Mouse (Mus musculus): ENCODE data around the gene Prop1. TPM values are rescaled to one million over a fixed set of nuclear protein-coding genes. Genes with fewer than 3 reads are reported as not detected.

Prop1 gene
- polyA plus RNA-seq, 1 experiment from 2014 or later = not detected

- no peak overlapping the region for H3K4me3 ChIP-seq (ENCODE audit: low read depth, low read length)
- no peaks in the 10 kb centered on the region for H3K27me3 ChIP-seq (ENCODE audit: control insufficient read depth, insufficient read depth, low read length)
- no peak overlapping the region for H3K9ac ChIP-seq (ENCODE audit: low read depth, low read length)
- H3K27ac ChIP-seq (ENCODE audit: low read depth, low read length) = no peak overlapping the region
- no peak overlapping the region for H3K4me2 ChIP-seq (replicated peaks; ENCODE audit: low read depth, low read length)
- 36% methylated on average over 14 of the region's 14 CpGs for WGBS
- no peak for ATAC-seq (ENCODE audit: low FRiP score)
- H3K36me3 ChIP-seq (ENCODE audit: control insufficient read depth, insufficient read depth, low read length) = no peaks in the 10 kb centered on the region
- no peaks in the 10 kb centered on the region for H3K9me3 ChIP-seq (ENCODE audit: control insufficient read depth, low read length)
- H3K4me1 ChIP-seq (replicated peaks; ENCODE audit: control insufficient read depth, insufficient read depth, low read length) = no peaks in the 10 kb centered on the region
- DNase-seq (ENCODE audit: low spot score) = peak; percentile 81
Measured at GRCm38 (mm10) chr11:50939621-50940366, 13.8 kb downstream of the Prop1 start.

- no peaks in the 10 kb centered on the region for H3K36me3 ChIP-seq (ENCODE audit: control insufficient read depth, insufficient read depth, low read length)
- no peaks in the 10 kb centered on the region for H3K27me3 ChIP-seq (ENCODE audit: control insufficient read depth, insufficient read depth, low read length)
- ATAC-seq (ENCODE audit: low FRiP score) (no peak), DNase-seq (ENCODE audit: low spot score) (no peak)
- no peak overlapping the region for H3K4me2 ChIP-seq (replicated peaks; ENCODE audit: low read depth, low read length)
- H3K9ac ChIP-seq (ENCODE audit: low read depth, low read length) = no peak overlapping the region
- no peak overlapping the region for H3K4me3 ChIP-seq (ENCODE audit: low read depth, low read length)
- WGBS = 81% methylated on average over 8 of the region's 8 CpGs
- H3K4me1 ChIP-seq (replicated peaks; ENCODE audit: control insufficient read depth, insufficient read depth, low read length) = no peaks in the 10 kb centered on the region
- H3K9me3 ChIP-seq (ENCODE audit: control insufficient read depth, low read length) = no peaks in the 10 kb centered on the region
- no peak overlapping the region for H3K27ac ChIP-seq (ENCODE audit: low read depth, low read length)
Measured at GRCm38 (mm10) chr11:50938435-50938834, 15.1 kb downstream of the Prop1 start.

DNA sequence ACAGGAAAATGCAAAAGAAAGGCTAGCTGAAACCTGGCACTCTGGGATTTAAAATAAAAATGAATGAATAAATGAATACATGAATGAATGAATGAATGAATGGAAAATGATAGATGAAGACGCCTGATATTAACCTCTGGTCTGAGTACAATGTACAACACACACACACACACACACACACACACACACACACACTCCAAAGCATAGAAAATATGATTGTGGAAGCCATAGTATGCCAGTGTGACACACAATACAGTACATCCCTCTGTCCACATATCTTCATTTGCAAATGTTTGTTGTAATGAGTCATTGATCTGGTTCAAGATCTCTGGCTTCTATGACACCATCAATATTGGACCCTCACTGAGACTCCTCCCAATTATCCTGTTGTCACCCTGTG is 21.5 kb downstream of the Prop1 start:
- WGBS = 76% methylated on average over 1 of the region's 1 CpGs

DNA sequence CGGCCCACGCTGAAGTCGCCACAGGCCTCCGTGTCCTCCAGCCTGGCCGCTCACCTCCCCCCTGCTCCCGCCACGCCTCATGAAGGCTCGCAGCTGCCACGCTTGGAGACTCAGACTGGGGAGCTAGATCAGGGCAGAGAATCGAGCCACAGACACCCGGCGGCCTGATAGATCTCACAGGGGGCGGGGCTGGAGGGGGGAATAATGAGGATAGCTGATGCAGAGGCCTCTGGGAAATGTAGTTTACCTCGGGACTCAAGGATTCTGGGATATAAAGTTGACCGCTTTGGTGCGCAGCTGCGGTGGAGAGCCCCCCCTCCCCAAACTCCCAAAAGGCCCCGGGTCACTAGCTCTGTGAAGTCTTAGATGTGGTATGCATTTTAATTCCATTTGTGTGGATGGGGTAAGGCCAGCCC is 22.1 kb downstream of the Prop1 start, which contains the start of gene Zfp354b:
Gene Zfp354b (minus strand): TSS at position 183 of the 416 bp plus-strand sequence.
- peak within 1 kb of the TSS; percentile 54 for H3K4me2 ChIP-seq (replicated peaks; ENCODE audit: low read depth, low read length)
- 0% methylated on average over 18 of the region's 18 CpGs for WGBS
- H3K27ac ChIP-seq (ENCODE audit: low read depth, low read length) = no peak within 1 kb of the TSS
- peak; percentile 94 for DNase-seq (ENCODE audit: low spot score)
- H3K9ac ChIP-seq (ENCODE audit: low read depth, low read length) = peak within 1 kb of the TSS; percentile 72
- peak; percentile 97 for ATAC-seq (ENCODE audit: low FRiP score)
- no peaks in the 10 kb centered on the region for H3K4me1 ChIP-seq (replicated peaks; ENCODE audit: control insufficient read depth, insufficient read depth, low read length)
- H3K4me3 ChIP-seq (ENCODE audit: low read depth, low read length) = peak within 1 kb of the TSS; percentile 53
- H3K9me3 ChIP-seq (ENCODE audit: control insufficient read depth, low read length) = no peaks in the 10 kb centered on the region
- no peaks in the 10 kb centered on the region for H3K27me3 ChIP-seq (ENCODE audit: control insufficient read depth, insufficient read depth, low read length)
- H3K36me3 ChIP-seq (ENCODE audit: control insufficient read depth, insufficient read depth, low read length) = no peaks in the 10 kb centered on the region

More for the DNA sequence above, 21.5 kb downstream of the Prop1 start:
- Histone ChIP-seq H3K9ac (ENCODE audit: low read depth, low read length) (no peak overlapping the region), H3K9me3 (ENCODE audit: control insufficient read depth, low read length) (no peaks in the 10 kb centered on the region), H3K4me2 (replicated peaks; ENCODE audit: low read depth, low read length) (no peak overlapping the region; the same call in 1 of the 2 replicates), H3K27me3 (ENCODE audit: control insufficient read depth, insufficient read depth, low read length) (no peaks in the 10 kb centered on the region), H3K4me3 (ENCODE audit: low read depth, low read length) (no peak overlapping the region), H3K36me3 (ENCODE audit: control insufficient read depth, insufficient read depth, low read length) (no peaks in the 10 kb centered on the region), H3K27ac (ENCODE audit: low read depth, low read length) (no peak overlapping the region), H3K4me1 (replicated peaks; ENCODE audit: control insufficient read depth, insufficient read depth, low read length) (no peaks in the 10 kb centered on the region)
- peak; percentile 6 for DNase-seq (ENCODE audit: low spot score)
- ATAC-seq (ENCODE audit: low FRiP score) = peak; percentile 65

DNA sequence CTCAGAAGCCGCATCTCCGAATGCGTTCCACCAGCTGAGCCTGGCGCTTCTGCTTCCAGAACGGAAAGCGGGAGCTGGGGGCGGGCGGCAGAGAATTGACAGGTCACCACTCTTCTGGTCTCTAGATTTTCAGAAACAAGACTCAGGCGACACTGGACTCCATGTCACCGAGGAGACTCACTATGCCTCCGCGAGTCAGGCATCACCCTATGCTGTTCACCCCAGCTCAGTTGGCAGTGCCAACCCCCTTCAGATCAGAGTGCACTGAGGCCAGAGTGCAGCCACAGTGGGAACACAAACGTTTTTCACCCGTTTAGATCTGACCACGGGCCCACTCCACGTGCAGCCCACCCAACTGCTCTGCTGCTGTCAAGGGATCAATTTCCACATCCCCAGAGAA is 22.5 kb downstream of the Prop1 start:
- Histone ChIP-seq H3K36me3 (ENCODE audit: control insufficient read depth, insufficient read depth, low read length) (no peaks in the 10 kb centered on the region), H3K4me3 (ENCODE audit: low read depth, low read length) (peak overlapping the region; percentile 53), H3K9me3 (ENCODE audit: control insufficient read depth, low read length) (no peaks in the 10 kb centered on the region), H3K27me3 (ENCODE audit: control insufficient read depth, insufficient read depth, low read length) (no peaks in the 10 kb centered on the region), H3K9ac (ENCODE audit: low read depth, low read length) (peak overlapping the region; percentile 72), H3K4me1 (replicated peaks; ENCODE audit: control insufficient read depth, insufficient read depth, low read length) (no peaks in the 10 kb centered on the region), H3K27ac (ENCODE audit: low read depth, low read length) (no peak overlapping the region), H3K4me2 (replicated peaks; ENCODE audit: low read depth, low read length) (peak overlapping the region; percentile 54)
- whole genome bisulfite sequencing = 2% methylated on average over 16 of the region's 16 CpGs
- no peak for DNase-seq (ENCODE audit: low spot score)
- peak; percentile 66 for ATAC-seq (ENCODE audit: low FRiP score)

DNA sequence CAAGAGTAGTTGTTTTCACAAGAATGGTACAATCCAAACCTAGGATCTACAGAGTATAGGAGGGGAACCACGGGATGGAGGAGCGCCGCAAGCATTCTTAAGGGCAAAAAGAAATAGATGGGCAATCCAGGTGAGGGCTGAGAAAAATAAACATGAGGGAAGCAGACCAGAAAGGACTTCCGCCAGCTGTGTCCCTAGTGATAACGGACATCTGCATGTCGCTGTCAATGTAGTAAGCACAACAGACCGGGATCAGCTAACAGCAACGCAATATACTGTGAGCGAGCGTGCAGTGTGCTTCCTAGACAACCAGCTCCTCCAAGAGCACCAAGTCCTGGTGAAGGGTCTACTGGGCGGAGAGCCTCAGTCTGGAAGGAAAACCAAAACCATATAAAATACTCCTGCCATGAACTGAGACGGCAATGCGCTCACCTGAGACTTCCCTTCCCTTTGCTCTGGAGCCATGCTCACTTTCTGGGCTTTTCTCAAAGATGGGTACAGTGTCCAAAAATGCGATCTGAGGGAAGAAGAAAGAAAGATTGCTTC is 23.0 kb downstream of the Prop1 start:
- no peaks in the 10 kb centered on the region for H3K4me1 ChIP-seq (replicated peaks; ENCODE audit: control insufficient read depth, insufficient read depth, low read length)
- 30% methylated on average over 14 of the region's 14 CpGs for WGBS
- no peak for DNase-seq (ENCODE audit: low spot score)
- H3K27ac ChIP-seq (ENCODE audit: low read depth, low read length) = no peak overlapping the region
- no peaks in the 10 kb centered on the region for H3K9me3 ChIP-seq (ENCODE audit: control insufficient read depth, low read length)
- no peaks in the 10 kb centered on the region for H3K36me3 ChIP-seq (ENCODE audit: control insufficient read depth, insufficient read depth, low read length)
- H3K4me2 ChIP-seq (replicated peaks; ENCODE audit: low read depth, low read length) = peak overlapping the region; percentile 54
- H3K9ac ChIP-seq (ENCODE audit: low read depth, low read length) = peak overlapping the region; percentile 72
- ATAC-seq (ENCODE audit: low FRiP score) = no peak
- H3K27me3 ChIP-seq (ENCODE audit: control insufficient read depth, insufficient read depth, low read length) = no peaks in the 10 kb centered on the region
- H3K4me3 ChIP-seq (ENCODE audit: low read depth, low read length) = peak overlapping the region; percentile 53

DNA sequence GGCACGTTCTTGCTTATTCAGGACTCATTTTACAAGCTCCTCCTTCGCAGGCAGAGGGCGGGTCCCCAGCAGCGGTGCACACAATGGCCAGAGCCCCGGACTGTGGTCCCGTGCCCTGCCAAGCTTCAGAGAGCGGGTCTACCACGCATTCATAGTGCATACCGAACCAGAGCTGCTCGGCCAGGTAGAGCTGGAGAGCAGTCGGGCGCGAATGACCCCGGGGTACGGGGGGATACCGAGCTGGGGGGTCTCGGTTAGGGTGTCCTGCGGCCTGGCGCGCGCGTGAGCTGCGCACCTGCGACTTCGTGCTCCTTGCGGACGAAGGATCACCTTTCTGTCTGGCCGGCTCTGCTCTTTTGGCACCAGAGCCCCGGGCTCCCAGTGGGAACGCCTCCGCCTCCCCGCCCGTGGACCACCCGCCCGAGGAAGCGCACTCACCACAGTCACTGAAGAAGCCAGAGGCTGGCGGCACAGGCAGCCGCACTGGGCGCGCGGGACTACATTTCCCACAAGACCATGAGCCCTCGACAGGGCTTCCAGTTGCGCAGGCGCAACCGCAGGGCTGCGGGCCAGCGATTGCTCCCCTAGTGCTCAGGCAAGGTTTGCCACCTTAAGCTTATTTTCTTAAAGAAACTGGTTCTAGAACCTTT is 37.8 kb downstream of the Prop1 start, which contains the start of gene Zfp2:
Gene Zfp2 (minus strand): TSS at position 495 of the 650 bp plus-strand sequence.
- Histone ChIP-seq H3K4me3 (ENCODE audit: low read depth, low read length) (peak within 1 kb of the TSS; percentile 88), H3K36me3 (ENCODE audit: control insufficient read depth, insufficient read depth, low read length) (peaks cover 12% of the 10 kb centered on the region), H3K9me3 (ENCODE audit: control insufficient read depth, low read length) (peaks cover 6% of the 10 kb centered on the region; the same call in 1 of the 2 replicates), H3K4me1 (replicated peaks; ENCODE audit: control insufficient read depth, insufficient read depth, low read length) (no peaks in the 10 kb centered on the region), H3K27me3 (ENCODE audit: control insufficient read depth, insufficient read depth, low read length) (no peaks in the 10 kb centered on the region), H3K9ac (ENCODE audit: low read depth, low read length) (peak within 1 kb of the TSS; percentile 94), H3K27ac (ENCODE audit: low read depth, low read length) (peak within 1 kb of the TSS; percentile 76), H3K4me2 (replicated peaks; ENCODE audit: low read depth, low read length) (peak within 1 kb of the TSS; percentile 42)
- ATAC-seq (ENCODE audit: low FRiP score) (peak; percentile 98), DNase-seq (ENCODE audit: low spot score) (peak; percentile 94)
- under 1% methylated on average over 47 of the region's 47 CpGs for WGBS

- Histone ChIP-seq H3K27ac (ENCODE audit: low read depth, low read length) (no peak overlapping the region), H3K4me1 (replicated peaks; ENCODE audit: control insufficient read depth, insufficient read depth, low read length) (no peaks in the 10 kb centered on the region), H3K4me2 (replicated peaks; ENCODE audit: low read depth, low read length) (no peak overlapping the region), H3K9me3 (ENCODE audit: control insufficient read depth, low read length) (peaks cover 6% of the 10 kb centered on the region; the same call in 1 of the 2 replicates), H3K4me3 (ENCODE audit: low read depth, low read length) (no peak overlapping the region), H3K36me3 (ENCODE audit: control insufficient read depth, insufficient read depth, low read length) (peaks cover 26% of the 10 kb centered on the region), H3K27me3 (ENCODE audit: control insufficient read depth, insufficient read depth, low read length) (no peaks in the 10 kb centered on the region), H3K9ac (ENCODE audit: low read depth, low read length) (no peak overlapping the region)
- ATAC-seq (ENCODE audit: low FRiP score) = no peak
- WGBS = 93% methylated on average over 3 of the region's 3 CpGs
- DNase-seq (ENCODE audit: low spot score) = no peak
Measured at GRCm38 (mm10) chr11:50914461-50914860, 39.1 kb downstream of the Prop1 start.

Measured in hindbrain, embryonic 11.5 days (tissue).